Mouse (Mus musculus) adrenal gland, adult 8-10 months (tissue): ENCODE results near the gene Grin3b. TPM values are rescaled to one million over a fixed set of nuclear protein-coding genes. Genes with fewer than 3 reads are reported as not detected.

Experiments used
- DNase-seq: peaks from one replicate; pipeline ENCODE4 v3.0.0; 2022
- total RNA-seq, 4 experiments: library from RNA; stranded (reverse); gene quantifications; 2 replicates each; pipeline ENCODE4 v1.2.4; 2022

Grin3b gene
- total RNA-seq, 4 experiments from 2014 or later: 0.83 to 1.4 TPM; not detected in 2

DNA sequence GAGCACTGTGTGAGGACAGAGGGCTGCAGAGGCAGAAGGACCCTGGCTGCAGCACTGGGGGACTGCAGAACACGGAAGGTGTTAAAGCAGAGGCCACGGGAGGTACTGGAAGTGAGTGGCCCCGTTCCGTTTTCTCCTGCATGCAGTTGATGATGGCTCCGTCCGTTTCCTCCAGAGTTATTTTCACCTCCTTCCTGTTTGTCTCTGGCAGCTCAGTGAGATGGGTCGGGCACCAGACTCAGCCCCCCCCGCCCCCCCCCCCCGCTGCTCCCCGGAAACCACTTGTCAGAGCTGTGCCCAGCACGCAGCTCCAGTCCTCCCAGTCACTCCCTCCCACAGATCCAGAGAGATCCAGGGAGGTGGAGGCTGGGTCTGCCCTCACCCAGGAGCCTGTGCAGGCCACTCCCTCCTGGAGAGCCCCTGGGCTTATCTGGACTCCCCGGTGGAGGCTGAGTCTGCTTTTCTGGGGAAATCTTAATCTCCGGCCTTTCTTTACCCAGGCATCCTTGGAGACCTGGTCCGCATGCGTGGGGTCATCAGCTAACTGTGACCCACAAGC lies 48.3 kb downstream of the Grin3b start:
- no peak for DNase-seq

DNA sequence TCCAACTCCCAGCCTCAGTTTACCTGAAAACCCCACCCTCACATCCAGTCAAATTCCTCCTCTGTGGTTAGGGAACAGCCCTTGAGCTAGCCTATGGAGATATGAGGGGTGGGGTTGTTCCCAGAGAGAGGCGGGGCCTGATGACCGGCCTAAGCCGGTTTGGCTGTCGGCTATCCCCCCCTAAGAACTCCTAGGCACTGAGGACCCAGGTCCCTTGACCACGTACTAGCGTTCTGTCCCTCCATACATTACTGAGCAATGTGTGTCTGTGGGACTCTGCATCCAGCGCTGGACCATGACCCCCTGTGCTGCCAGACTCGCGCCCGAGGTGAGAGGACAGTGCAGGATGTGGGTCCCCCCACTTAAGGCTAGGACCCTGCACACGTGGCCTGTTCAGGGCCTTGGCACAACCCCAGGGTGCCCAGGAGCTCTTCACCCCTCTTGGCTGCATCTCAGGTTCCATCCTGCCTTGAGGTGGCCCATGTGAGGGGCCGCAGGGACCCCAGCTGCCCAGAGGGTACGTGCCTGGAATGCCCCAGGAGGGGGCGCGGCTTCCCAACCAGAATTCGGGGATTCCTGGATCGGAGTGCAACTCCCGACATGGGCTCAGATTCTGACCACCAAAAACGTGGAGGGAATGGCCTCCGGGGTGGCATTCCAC lies 49.1 kb downstream of the Grin3b start:
- DNase-seq: no peak

DNA sequence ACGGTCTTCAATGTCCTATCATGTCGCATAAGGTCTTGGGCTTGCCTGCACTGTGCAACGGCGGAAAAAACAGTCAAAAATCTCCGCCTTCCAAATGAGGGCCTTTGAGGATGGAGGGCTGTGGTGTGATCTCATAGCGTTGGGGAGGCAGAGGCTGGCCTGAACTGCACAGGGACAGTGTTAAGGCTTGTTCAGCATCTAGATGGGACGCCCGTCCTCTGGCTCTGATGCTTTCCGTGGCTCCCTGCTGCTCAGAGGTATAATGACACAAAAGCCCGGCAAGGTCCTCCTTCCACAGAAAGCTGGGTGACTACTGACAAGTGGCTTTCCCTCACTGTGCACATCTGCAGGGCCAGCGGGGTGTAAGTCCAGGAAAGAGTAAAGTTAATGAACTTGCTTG lies 49.7 kb downstream of the Grin3b start:
- no peak for DNase-seq

DNA sequence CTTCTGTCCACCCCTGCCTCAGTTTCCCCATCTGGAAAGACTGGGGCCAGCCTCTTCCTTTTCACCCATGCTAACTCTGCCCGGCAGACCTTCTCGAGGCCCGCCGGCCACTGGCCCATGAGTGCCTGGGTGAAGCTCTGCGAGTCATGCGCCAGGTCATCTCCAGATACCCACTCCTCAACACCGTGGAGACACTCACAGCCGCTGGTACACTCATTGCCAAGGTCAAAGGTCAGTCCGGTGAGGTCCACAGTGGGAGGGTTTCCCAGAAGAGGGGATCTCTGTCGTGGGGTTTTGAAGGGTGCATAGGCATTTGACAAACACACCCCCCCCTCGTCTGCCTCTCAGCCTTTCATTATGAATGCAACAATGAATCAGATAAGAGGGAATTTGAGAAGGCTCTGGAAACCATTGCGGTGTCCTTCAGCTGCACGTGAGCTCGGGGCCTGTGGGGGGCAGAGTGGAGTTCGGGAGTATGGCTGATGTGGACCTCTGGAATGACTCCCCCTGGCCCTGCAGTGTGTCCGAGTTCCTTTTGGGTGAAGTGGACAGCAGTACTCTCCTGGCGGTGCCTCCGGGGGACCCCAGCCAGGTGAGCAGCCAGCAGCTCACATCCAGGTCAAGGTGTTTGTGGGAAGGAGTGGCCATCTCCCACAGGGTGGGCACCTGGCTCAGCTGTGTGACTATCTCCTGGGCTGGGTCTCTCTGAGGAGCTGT lies 50.2 kb downstream of the Grin3b start:
- no peak for DNase-seq

DNA sequence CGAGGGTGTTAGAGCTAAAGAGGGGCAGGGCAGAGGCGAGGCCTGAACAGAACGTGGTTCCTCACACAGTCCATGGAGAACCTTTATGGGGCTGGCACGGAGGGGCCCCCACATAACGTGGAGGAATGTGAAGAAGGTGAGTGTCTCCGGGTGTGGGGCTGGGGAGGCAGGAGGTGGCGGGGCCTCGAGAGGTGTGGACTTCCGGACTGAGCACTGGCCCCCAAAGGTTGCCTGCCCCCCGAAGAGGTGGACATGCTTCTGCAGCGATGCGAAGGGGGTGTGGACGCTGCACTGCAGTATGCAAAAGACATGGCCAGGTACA lies 50.8 kb downstream of the Grin3b start:
- no peak for DNase-seq

DNA sequence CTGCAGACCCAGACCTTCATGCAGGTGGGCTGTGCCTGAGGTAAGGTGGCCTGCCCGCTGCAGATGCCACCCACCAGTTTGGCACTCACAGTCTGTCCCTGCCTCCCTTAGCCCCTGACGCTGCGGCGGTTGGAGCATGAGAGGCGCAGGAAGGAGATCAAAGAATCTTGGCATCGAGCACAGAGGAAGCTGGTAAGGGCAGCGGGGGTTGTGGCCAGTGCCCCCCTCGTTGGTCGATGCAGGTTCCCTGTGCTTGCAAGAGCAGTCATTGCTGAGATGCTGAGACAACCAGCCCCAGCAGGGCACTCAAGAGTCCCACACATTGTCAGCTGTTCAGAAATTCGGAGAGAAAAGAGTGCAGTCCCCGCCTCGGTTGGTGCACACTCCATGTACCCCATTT lies 51.6 kb downstream of the Grin3b start:
- no peak for DNase-seq

DNA sequence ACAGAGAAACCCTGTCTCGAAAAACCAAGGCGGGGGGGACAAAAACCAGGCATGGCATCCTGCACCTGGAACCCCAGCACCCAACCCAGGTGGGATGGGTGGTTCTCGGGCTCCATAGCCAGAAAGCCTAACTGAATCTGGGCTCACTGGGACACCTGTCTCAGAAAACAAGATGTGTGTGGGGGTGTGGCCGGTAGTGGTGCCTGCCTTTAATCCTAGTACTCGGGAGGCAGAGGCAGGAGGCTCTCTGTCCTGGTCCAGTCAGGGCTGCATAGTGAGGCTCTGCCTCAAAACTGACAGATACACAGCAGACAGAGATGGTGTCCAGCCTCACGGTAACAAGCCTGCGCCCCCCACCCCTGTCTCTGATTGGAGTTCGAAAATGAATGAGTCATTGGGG lies 52.3 kb downstream of the Grin3b start:
- DNase-seq: no peak

DNA sequence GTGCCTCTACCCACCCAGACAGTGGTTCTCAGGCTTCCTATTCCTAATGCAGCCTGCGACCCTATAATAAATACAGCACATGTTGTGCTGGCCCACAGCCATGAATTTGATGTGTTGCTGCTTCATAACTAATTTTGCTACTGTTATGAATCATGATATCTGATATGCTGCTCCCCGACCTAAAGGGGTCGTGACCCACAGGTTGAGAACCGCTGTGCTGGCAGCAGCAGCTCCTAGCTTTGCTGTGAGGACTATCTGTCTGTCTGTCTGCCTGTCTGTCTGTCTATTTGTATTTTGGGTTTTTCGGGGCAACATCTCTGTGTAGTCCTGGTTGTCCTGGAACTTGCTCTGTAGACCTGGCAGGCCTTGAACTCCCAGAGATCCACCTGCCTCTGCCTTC lies 53.2 kb downstream of the Grin3b start:
- DNase-seq: no peak

DNA sequence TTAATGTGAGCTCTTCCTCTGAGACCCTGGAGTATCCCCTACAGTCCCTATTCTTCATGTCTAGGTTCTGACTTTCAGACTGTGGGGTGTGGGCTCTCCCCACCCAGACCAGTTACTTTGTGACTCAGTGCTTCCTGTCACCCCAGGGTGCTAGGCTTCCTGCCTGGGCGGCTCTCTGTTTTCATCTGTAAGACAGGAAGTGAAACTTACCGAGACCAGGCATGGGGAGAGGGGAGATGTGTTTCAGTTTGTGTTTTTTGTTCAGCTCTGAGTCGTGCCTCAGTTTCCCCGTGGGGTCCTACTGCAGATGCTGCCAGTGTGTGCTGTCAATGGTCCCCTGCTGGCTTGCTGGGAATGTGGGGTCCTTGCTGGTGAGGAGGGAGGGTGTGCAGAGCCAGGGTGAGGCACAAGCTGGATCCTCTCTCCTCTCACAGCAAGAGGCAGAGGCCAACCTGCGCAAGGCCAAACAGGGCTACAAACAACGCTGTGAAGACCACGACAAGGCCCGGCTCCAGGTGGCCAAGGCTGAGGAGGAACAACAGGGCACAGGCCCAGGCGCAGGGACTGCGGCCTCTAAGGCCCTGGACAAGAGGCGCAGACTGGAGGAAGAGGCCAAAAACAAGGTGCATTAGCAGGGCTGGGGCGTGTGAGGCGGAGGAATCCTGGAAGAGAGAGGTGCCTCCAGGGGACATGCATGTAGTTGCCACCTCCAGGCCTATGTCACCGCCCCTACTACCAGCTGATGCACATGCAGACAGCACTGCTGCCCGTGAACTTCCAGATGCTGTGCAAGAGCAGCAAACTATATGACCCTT lies 53.9 kb downstream of the Grin3b start:
- no peak for DNase-seq

DNA sequence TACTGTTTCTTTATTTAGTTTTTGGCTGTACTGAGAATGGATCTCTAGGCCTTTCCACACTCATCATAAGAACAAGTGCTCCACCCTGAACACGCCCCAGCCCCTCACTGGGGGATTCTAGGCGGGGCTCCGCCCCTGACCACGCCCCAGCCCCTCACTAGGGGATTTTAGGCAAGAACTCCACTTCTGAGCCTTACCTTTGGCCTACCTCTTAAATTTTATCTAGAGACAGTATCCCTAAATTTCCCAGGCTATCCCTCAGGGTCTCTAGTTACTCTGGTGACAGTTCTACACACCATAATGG lies 54.5 kb downstream of the Grin3b start:
- DNase-seq: no peak

DNA sequence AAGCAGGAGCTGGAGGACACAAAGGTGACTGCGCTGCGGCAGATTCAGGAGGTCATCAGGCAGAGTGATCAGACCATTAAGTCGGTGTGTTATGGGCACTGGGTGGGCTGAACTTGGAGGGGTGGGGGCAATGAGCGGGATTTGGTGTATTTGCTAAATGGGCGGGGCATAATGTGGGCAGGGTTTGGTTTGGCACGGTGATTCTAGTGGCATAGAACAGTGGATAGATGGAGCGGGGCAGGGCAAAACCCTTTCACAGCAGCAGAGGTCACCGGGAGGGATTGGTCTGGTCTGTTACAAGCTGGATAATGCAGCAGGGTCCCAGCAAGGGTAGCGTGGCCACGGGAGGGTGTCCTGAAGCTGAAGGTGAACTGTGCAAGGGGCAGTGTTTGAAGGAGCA lies 54.9 kb downstream of the Grin3b start:
- DNase-seq: no peak

DNA sequence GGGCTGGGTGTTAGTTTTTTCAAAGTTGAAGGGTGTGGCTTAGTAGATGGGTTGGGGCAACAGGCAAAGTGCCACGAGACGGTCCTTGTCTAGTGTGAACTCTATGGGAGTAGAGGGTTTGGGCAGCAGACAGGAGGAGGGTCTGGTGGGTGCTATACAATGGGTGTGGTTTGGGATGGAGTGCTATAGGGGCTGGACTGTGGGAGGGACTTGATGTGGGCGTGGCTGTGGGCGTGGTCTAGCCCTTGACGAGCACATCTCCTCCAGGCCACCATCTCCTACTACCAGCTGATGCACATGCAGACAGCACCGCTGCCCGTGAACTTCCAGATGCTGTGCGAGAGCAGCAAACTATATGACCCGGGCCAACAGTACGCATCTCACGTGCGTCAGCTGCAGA lies 55.4 kb downstream of the Grin3b start:
- DNase-seq: no peak

Other genes starting within 250 kb of the Grin3b start
- gene Polrmt, start 224.1 kb upstream of the Grin3b start, total RNA-seq: 10 to 100 TPM; 58.5 to 79.0 (median 70.8) TPM
- gene Fgf22, start 215.6 kb upstream of the Grin3b start, total RNA-seq: 1 to 10 TPM in 2 of 4 experiments, under 1 TPM in 1, not detected in 1; 0.38 to 1.2 (median 1.1) TPM
- gene Rnf126, start 203.8 kb upstream of the Grin3b start, total RNA-seq: 10 to 100 TPM; 45.2 to 61.9 (median 50.8) TPM
- 10 to 100 TPM in 2 of 4 experiments, 1 to 10 TPM in 2; 8.8 to 55.0 (median 26.2) TPM for gene Fstl3, start 193.4 kb upstream of the Grin3b start, total RNA-seq
- gene Prss57, start 179.8 kb upstream of the Grin3b start, total RNA-seq: under 1 TPM in 2 of 4 experiments, not detected in 2; 0.13 to 0.38 TPM
- 100 to 1,000 TPM in 2 of 4 experiments, 10 to 100 TPM in 2; 72.7 to 123 (median 96.1) TPM for gene Palm, start 177.1 kb upstream of the Grin3b start, total RNA-seq
- under 1 TPM; 0.64 to 0.95 (median 0.70) TPM for gene Misp, start 149.7 kb upstream of the Grin3b start, total RNA-seq
- gene Ptbp1, start 116.3 kb upstream of the Grin3b start, total RNA-seq: 100 to 1,000 TPM; 249 to 275 (median 255) TPM
- gene Prtn3, start 96.2 kb upstream of the Grin3b start, total RNA-seq: under 1 TPM in 1 of 4 experiments, not detected in 3; 0.35 TPM
- gene Plppr3, start 96.1 kb upstream of the Grin3b start, total RNA-seq: 1 to 10 TPM; 1.7 to 4.3 (median 3.0) TPM
- not detected for gene Elane, start 84.5 kb upstream of the Grin3b start, total RNA-seq
- 1,000 to 10,000 TPM in 2 of 4 experiments, 100 to 1,000 TPM in 2; 123 to 1,857 (median 821) TPM for gene Cfd, start 79.9 kb upstream of the Grin3b start, total RNA-seq
- gene Med16, start 61.8 kb upstream of the Grin3b start, total RNA-seq: 10 to 100 TPM; 50.9 to 60.7 (median 57.8) TPM
- gene Gm26602, start 59.9 kb upstream of the Grin3b start, total RNA-seq: not detected
- gene Kiss1r, start 53.7 kb upstream of the Grin3b start, total RNA-seq: 1 to 10 TPM; 1.1 to 5.6 (median 4.0) TPM
- gene R3hdm4, start 49.5 kb upstream of the Grin3b start, total RNA-seq: 100 to 1,000 TPM in 3 of 4 experiments, 10 to 100 TPM in 1; 99.4 to 132 (median 112) TPM
- 1 to 10 TPM; 5.3 to 9.8 (median 7.5) TPM for gene Arid3a, start 43.7 kb upstream of the Grin3b start, total RNA-seq
- 10 to 100 TPM; 31.7 to 43.0 (median 36.6) TPM for gene Wdr18, start 10.6 kb upstream of the Grin3b start, total RNA-seq
- 100 to 1,000 TPM; 132 to 155 (median 141) TPM for gene Tmem259, start 13.6 kb downstream of the Grin3b start, total RNA-seq
- gene Cnn2, start 17.9 kb downstream of the Grin3b start, total RNA-seq: 10 to 100 TPM; 23.9 to 36.3 (median 30.0) TPM
- gene Abca7, start 25.8 kb downstream of the Grin3b start, total RNA-seq: 10 to 100 TPM; 21.6 to 35.5 (median 27.8) TPM
- gene Arhgap45, start 45.9 kb downstream of the Grin3b start, total RNA-seq: 10 to 100 TPM in 2 of 4 experiments, 1 to 10 TPM in 2; 6.4 to 10.6 (median 8.5) TPM
- 100 to 1,000 TPM in 1 of 4 experiments, 10 to 100 TPM in 3; 79.1 to 104 (median 94.4) TPM for gene Polr2e, start 69.1 kb downstream of the Grin3b start, total RNA-seq
- gene Gpx4, start 76.5 kb downstream of the Grin3b start, total RNA-seq: 100 to 1,000 TPM; 697 to 776 (median 769) TPM
- 10 to 100 TPM; 27.4 to 54.8 (median 45.1) TPM for gene Sbno2, start 134.9 kb downstream of the Grin3b start, total RNA-seq
- 100 to 1,000 TPM; 127 to 146 (median 143) TPM for gene Stk11, start 145.1 kb downstream of the Grin3b start, total RNA-seq
- 100 to 1,000 TPM; 380 to 452 (median 425) TPM for gene Atp5d, start 167.9 kb downstream of the Grin3b start, total RNA-seq
- 10 to 100 TPM; 58.4 to 92.4 (median 81.9) TPM for gene Cbarp, start 170.1 kb downstream of the Grin3b start, total RNA-seq
- gene Midn, start 177.6 kb downstream of the Grin3b start, total RNA-seq: 100 to 1,000 TPM in 1 of 4 experiments, 10 to 100 TPM in 3; 56.4 to 145 (median 90.1) TPM
- gene Cirbp, start 195.3 kb downstream of the Grin3b start, total RNA-seq: 100 to 1,000 TPM in 3 of 4 experiments, 10 to 100 TPM in 1; 44.2 to 234 (median 162) TPM
- gene 1600002K03Rik, start 202.2 kb downstream of the Grin3b start, total RNA-seq: 10 to 100 TPM; 18.1 to 22.1 (median 21.7) TPM
- gene Efna2, start 208.8 kb downstream of the Grin3b start, total RNA-seq: 1 to 10 TPM; 2.4 to 5.2 (median 3.3) TPM